Mouse (Mus musculus) E14TG2a.4 (cell line): ENCODE data around the gene Herc1.

Experiments used
- CTCF ChIP-seq: conservative IDR thresholded peaks from 2 replicates; pipeline ENCODE4 v1.5.1; 2014; ENCODE audit warnings: low read length
- POU5F1 ChIP-seq: IDR thresholded peaks from 2 replicates; pipeline ENCODE4 v1.6.1; 2014; ENCODE audit warnings: low read length, borderline replicate concordance

DNA sequence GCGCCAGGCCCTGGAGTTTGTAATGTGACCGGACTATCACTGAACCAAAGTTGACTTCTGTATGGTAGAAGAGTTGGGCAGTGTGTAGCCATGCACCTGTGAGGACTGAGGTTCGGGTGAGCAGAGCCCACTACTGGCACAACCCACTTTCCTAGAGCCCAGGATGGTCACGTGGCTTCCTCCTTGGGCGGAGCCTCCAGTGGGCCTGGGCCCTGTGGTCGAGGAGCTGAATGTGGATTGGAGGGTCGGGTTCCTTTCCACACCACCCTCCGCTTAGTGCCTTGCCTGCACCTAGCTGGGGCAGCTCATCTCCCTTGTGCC lies 162.1 kb downstream of the Herc1 start:
- no peak for TF ChIP-seq CTCF
- TF ChIP-seq POU5F1 = no peak
